Mouse (Mus musculus) adrenal gland, postnatal 10 days (tissue): ENCODE results near the gene Hnrnph1. TPM values are rescaled to one million over a fixed set of nuclear protein-coding genes. Genes with fewer than 3 reads are reported as not detected.
A peak's percentile ranks its signal among the peaks of the same experiment; 100 is the strongest.
"Not testable (repeated sequence)": the region's sequence is repeated elsewhere in the genome, so short reads cannot be mapped to it uniquely, and the experiment has no call there.

Experiments
- DNase-seq: peaks from one replicate; pipeline ENCODE4 v3.0.0; 2021; ENCODE audit warnings: mixed read lengths
- long read RNA-seq, 2 experiments: library from polyadenylated mRNA; stranded (forward); transcript quantifications; one replicate each; pipeline ENCODE4 v2.0.0; 2021
- total RNA-seq, 2 experiments: library from RNA; stranded (reverse); gene quantifications; 2 replicates each; pipeline ENCODE4 v1.2.3; 2021

Hnrnph1 gene
- total RNA-seq = 100 to 1,000 TPM; 205 to 288 TPM
- long read RNA-seq, experiment 1, transcript Hnrnph1-201 (14 exons, 2,225 nt) = major isoform, 5 of 29 reads
- long read RNA-seq, experiment 1, partial matches to known transcripts = 10 of 29 reads
- long read RNA-seq, experiment 1, other reads (novel, unspliced or antisense) = 13 of 29 reads
- long read RNA-seq, experiment 2, partial matches to known transcripts = 16 of 34 reads
- long read RNA-seq, experiment 2, other reads (novel, unspliced or antisense) = 10 of 34 reads

DNA sequence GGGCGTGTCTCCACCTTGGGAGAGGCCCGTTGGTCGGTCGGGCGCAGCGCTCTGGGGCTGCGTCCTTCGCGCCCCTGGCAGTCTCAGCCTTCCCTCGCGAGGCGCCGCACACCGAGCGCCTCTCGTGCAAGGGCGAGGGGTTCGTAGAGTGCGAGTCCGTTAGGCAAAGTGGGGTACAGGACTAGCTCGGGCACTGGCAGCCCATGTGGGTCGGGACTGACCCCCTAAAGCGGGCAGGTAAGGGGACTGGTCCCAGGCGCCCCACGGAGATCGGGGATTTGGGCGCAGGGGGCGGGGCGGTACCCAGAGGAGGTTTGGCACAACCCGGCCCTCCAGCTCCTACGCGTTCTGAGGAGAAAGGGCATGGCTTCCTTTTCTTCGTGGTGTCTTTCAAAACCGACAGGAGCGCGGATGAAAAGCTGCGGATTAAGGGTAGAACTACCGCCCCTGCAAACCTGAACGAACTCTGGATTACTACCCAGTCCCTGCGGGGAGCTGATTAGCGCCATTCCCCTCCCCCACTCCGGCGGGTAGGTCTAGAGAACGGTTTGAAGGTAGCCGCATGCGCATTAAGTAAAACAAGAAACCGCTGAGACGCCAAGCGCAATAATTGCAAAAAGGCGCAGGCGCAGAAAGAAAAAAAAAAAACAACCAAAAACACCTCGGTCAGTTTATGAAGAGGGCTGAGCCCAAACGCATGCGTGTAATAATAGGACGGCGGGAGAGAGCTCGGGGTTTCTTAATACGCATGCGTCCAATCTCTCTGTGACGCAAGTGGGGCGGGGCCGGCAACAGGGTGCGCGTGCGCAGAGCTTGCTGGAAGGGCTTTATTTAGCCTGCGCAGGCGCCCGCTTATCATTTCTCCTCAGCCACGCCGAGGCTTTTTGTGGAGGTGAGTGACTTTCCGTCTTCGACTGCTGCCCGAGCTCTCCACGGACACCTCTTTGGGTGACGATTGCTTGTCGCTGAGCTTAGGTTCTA lies at the start of gene Hnrnph1:
Gene Hnrnph1 (plus strand): TSS at position 80 of the 981 bp plus-strand sequence.
- DNase-seq = peak; percentile 99

DNA sequence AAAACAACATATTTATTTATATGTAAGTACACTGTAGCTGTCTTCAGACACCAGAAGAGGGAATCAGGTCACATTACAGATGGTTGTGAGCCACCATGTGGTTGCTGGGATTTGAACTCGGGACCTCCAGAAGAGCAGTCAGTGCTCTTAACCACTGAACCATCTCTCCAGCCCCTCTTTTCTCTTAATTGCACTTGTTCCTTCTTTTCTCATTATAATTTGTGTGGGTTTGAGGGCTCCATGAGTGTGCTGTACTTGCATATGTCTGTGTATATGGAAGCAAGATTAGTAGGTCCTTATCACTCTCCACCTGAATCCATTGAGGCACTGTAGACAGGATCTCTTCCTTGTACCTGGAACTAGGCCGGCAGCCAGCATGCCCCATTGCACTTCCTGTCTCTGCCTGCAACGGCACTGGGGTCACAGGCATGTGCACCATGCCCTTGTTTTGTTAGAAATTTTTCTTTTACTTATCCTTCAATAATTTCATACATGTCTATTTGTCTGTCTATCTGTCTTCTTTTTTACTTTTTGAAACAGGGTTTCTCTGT lies 48.6 kb upstream of the Hnrnph1 start:
- no peak for DNase-seq

DNA sequence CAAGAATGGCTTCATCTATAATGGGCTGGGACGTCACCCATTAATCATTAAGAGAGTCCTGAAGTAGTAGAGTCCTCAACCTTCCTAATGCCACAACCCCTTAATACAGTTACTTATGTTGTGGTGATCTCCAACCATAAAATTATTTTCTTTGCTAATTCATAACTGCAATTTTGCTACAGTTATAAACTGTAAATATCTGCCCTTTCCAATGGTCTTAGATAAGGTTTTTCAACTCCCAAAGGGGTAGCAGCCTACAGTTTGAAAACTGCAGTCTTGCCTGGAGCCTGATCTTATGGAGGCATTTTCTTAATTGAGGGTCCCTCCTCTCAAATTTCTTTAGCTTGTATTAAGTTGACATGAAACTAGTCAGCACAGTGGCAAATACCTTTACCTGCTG lies 47.4 kb upstream of the Hnrnph1 start:
- DNase-seq = no peak

DNA sequence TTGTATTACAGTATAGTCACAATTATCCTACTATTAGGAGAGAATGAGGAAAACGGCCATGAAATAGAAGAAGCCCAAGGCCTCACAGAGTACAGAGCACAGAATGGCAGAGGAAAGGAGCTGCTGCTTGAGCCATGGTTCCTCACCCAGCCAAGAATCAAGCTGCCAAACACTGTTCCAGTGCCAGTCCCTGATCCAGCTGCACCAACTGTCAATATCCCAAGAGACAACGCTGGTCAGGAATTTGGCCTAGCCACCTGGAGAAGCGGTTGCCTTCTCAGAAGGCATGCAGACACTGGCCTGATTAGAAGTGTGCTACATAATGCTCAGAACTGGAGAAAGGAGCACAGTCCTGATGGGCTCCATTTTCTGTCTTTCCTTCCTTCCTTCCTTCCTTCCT lies 43.6 kb upstream of the Hnrnph1 start:
- DNase-seq = peak; percentile 57

DNA sequence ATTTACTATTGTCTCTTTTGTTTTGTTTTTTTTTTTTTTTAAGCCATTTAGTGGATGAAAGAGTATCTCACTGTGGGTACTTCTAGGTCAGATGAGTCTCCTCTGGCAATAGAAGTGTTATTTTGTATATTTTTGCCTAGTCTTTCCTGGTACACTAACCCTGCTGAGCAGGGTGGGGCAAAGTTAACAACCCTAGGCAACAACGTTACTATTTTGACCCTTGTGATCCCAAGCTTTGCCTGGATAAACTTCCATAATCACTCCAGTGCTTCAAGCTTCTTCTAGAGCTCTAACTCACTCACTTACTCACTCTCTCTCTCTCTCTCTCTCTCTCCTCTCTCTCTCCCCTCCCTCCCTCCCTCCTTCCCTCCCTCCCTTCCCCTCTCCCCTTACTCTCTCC lies 40.7 kb upstream of the Hnrnph1 start:
- no peak for DNase-seq

DNA sequence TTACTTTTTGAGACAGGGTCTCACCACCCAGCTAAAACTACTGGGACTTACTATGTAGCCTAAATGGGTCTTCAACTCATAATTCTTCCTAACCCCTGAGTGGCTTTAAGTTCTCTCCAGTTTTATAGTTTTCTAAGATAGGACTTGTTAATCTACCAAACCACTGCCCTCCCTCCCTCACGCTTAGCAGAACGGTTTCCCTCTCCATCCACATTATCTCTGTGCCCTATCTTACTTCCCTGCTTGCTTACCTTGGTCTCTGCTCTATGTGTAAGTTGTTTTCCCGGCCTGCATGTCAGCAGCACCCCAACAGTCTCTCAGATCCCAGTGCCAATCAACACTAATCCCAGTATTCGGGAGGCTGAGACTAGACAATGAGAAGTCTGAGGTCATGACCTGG lies 39.9 kb upstream of the Hnrnph1 start:
- no peak for DNase-seq

DNA sequence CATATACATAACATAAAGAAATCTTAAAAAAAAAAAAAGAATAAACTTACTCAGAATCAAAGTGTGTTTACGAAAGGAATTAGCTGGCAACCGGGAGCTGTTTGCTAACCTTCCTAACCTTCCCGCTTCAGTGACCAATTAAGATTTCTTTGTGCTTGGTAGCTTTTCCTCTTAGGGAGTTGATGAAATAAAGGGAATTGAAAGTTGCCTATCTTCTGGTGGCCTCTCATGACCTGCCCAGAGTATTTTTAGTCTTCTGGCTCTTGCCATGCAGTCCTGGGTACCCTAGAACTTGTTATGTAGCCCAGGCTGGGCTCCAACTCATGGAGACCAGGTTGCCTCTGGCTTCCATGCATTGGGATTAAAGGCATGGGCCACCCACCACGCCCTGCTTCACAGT lies 31.3 kb upstream of the Hnrnph1 start:
- DNase-seq = no peak

DNA sequence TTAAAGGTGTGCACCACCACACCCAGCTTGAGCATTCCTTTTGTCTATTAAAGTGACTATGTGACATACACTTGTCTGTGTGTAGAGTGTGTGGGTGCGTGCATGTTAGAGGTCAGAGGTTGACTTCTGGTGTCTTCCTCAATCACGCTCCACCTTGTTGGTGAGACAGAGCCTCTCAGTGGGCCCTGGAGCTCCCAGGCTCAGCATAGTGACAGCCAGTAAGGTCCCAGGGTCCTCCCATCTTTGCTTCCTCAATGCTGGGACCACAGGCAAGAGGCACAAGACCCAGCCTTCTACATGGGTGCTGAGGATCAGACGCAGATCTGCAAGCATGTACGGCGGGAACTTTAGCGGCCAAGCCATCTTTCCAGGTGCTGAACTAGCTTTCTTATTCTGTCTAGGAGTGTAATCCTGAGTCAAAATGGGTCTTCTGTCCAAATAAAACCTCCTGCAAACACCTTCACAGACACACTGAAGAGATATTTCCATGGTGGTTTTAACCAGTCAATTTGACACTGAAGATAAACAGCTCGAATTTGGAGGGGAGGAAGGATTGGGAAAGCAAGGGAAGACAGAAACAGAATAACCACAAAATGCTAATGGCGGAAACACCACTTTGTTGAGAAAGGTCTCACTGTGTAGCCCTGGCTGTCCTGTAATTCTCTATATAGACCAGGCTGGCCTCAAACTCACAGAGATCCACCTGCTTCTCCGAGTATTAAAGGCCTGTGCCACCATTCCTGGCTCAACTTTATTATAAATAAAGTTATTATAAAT lies 30.3 kb upstream of the Hnrnph1 start:
- DNase-seq = no peak

DNA sequence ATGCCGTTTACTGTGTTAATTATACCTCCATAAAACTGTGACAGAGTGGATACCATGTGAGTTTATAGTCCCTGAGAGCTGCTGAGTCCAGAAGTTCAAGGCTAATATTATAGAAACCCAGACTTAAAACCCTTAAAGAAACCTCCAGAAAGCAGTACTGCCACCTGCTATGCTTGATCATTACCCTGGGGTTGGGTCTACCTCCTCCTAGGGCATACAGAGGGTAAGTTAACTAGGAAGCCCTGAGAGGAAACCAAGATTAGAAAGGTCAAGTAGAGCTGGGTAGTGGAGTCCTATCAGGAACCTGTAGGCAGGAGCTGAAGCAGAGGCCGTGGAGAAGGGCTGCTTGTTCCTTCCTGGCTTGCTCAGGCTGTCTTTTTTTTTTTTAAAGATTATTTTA lies 24.6 kb upstream of the Hnrnph1 start:
- DNase-seq = no peak

DNA sequence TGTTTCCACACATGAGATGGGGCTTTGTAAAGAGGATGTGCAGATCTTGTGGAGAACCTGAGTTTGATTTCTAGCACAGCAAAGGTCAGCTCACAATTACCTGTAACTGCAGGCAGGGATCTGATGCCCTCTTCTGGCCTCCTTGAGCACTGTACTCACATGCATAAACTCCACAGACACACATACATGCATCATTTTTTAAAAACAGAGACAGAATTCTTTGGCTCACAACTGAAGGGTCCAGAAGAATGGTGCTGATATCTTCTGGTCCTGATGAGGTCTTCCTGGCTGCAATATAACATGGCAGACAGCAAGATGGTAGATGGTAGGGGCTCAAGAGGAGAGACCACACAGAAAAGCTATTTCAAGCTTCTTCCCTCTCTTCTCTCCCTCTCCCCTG lies 22.6 kb upstream of the Hnrnph1 start, which contains the start of gene Cby3:
Gene Cby3 (plus strand): TSS at position 301 of the 400 bp plus-strand sequence.
- no peak for DNase-seq

DNA sequence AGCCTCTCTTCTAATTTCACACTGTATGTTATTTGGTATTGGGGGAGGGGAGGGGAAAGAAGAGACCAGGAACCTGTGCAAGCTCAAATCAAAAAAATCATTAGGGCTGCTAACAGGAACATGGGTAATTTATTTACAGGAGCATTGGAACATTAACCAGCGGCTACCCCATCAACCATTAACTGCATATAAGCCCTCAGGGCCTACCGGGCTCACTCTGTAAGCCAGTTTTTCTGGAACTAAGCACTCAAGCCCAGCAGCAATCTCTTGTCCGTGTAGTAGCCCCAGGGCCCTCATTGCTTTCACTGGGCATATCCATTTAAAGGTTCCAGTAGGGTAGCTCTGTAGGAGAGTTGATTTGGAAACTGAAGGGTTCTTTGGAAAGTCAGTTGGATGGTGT lies 21.9 kb upstream of the Hnrnph1 start:
- no peak for DNase-seq

DNA sequence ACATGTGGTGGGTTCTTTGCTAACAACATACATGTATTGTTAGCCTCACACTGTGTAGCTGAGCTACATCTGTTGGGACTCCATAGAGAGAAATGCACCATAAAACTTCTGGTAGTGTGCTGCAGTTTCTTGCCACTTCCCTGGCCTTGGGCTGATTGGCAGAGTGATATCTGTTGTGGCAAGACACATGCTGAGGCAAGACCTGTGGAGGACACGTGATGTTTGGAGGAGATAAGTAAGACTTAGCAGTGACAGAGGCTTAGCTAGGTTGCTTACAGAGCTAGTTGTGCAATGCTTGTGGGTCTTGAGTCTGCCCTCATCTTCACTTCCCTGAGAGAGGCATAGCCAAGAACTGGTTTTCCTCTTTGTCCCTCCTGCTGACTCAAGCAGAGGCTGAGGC lies 21.4 kb upstream of the Hnrnph1 start:
- DNase-seq = no peak

DNA sequence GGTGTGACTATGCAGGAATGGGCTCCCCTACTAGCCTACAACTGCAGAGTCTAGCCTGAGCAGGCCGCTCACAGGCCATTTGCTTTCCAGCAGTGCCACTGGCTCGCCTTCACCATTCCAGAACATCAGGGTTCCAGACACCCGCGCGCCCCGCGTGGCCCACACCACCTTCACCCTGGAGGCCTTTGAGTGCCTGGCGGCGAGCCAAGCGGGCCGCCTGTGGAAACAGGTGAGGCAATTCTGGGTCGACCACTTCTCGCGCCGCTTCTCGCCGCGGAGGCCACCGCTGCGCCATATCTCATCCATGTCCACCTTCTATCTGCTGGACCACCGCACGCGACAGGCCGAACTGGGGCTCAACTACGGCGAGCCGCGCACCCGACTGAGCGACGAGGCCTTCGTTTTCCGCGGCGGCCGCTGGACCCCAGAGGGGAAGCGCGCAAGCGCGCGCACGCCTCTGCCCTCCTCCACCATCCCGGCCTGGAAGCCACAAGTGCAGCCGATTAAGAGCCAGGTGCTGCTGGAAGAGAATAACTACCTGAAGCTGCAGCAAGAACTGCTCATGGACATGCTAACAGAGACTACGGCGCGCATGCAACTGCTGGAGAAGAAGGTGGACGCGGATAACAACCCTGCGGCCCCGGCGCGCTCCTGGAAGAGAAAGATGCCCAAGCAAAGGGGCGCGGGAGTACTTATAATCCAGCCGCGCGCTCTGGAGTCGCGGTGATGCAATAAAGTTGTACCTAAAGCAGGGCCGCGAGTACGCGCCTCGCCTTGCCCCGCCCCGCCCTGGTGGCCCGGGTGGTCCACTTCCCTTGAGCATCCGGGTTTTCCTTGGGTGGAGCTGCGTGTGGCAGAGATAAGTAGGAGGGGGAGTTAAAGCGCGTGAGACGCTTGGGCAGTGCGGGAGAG lies 17.6 kb upstream of the Hnrnph1 start:
- DNase-seq = peak; percentile 55

DNA sequence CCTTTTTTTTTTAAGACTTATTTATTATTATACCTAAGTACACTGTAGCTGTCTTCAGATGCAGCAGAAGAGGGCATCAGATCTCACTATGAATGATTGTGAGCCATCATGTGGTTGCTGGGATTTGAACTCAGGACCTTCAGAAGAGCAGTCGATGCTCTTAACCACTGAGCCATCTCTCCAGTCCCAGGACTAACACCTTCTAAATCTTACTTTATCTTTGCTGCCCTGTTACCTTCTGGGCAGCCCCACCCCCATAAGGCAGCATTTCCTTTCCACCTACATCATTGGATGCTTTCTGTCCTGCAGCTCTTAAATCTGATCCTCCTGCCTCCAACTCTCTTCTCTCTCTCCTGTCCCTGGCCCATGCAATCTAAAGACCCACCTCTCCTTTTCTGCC lies 15.5 kb upstream of the Hnrnph1 start:
- DNase-seq = not testable (repeated sequence)

DNA sequence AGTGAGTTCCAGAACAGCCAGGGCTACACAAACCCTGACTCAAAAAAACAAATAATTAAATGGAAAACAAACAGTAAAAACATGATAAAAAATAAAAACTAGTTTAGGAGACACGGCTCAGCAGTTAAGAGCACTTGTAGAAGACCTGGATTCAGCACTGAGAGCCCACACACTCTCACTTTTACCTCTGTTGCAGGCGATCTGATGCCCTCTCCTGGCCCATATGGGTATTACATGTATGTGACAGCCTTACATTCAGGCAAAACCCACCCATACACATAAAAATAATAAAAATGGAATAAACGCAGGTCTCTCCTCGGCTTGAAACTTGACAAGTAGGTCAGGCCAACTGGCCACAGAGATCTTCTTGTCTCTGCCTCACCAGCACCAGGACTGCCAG lies 12.2 kb upstream of the Hnrnph1 start:
- DNase-seq = peak; percentile 88

DNA sequence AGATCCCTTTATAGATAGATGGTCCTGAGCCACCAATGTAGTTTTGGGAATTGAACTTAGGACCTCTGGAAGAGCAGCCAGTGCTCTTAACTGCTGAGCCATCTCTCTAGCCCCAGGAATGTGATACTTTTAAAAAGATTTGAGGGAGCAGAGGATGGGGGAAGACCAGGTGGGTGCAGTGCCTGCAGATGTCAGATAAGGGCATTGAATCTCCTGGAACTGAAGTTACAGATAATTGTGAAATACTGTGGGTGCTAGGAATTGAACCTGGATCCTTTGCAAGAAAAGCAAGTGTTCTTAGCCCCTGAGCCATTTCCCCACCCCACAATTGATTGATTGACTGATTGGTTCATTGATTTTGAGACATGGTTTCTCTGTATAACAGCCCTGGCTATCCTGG lies 11.5 kb upstream of the Hnrnph1 start:
- no peak for DNase-seq

DNA sequence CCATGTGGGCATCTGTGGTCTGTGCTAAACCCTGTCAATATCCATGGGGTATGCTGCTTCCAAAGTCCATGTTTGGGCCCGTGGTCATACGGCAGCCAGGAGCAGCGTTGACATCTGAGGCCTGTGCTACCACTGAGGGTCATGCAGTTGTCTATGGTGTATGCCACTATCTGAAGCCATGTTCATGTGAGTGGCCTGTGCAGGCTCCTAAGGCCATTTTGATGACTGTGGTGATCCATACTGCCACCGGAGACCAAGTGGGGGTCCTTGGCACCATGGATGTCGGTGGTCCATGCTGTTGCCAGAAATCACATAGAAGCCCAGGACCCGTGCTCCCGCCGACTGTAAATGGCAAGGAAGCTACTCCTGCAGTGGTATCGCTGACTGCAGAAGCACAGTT lies 9.3 kb upstream of the Hnrnph1 start:
- no peak for DNase-seq

DNA sequence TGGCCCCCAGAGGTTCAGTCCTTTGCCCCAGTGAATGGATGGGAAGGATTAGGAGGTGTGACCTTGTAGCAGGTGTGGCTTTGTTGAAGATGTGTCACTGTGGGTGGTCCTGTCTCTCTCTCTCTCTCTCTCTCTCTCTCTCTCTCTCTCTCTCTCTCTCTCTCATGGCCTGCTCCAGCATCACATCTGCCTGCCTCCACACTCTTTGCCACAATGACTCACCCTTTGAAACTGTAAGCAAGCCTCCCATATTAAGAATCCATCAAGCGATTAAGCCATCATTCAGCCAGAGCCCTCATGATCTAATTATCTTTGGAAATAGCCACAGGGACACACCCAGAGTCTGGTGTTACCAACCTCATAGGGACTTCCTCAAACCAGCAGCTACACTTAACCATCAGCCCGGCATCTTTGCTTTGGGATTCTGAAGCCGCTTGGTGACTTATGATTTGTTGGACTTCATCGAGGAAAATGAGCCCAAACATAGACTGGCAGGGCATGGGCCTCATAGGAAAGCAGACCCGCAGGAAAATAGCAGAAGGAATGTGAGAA lies 7.4 kb upstream of the Hnrnph1 start:
- DNase-seq = no peak

DNA sequence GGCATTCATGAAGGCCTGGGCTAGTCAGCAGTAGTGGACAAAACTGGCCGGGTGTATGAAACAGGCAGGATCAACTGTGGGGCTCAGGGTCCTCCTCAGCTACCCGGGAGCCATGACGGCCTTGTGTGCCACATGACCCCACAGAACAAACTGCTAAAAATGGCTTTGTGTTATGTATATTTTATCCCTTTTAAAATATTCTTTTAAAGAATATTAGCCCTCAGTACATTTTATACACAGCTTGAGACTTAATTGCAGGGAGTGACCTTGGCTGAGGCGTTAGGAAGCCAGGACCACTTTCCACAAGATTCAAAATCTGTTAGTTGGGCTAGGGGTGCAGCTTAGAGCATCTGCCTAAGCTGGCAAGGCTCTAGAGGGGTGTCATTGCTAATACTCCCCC lies 5.8 kb upstream of the Hnrnph1 start:
- no peak for DNase-seq

DNA sequence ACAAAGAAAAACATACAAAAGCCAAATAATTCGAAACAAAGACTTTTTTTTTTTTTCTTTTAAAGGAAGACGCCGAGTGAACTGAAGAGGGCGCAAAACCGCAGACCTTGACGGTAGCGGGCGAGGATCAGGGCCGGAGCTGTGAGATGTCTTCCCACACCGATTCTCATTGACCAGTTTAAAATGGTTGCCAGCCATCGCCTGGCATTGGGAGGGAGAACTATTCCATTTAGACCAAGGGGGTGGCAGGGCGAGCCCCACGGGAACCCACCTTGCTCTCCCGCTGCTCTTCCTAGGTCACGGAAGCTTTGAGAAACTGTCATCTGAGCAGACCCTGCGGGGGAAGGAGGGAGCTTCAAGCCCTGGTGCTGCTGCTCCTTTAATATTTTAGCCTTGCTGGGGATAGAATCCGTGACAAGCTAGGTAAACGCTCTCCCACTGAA lies 5.4 kb upstream of the Hnrnph1 start:
- DNase-seq = peak; percentile 75

DNA sequence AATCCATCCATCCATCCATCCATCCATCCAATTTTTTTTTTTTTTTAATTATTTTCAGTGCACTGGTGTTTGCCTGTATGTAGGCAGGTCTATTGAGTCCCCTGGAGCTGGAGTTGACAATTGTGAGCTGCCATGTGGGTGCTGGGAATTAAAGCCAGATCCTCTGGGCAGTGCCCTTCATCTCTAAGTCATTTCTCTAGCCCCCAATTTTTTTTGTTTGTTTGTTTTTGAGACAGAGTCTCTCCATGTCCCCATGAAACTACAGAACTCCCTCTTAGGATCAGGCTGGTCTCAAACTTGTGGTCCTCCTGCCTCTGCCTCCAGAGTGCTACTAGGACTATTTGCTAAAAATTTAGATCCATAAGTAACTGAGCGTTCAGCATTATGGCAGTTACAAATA lies 4.9 kb upstream of the Hnrnph1 start:
- DNase-seq = no peak
